Mouse (Mus musculus) embryonic facial prominence, embryonic 13.5 days (tissue): Measurements from ENCODE around the gene Nhej1. TPM values are rescaled to one million over a fixed set of nuclear protein-coding genes. Genes with fewer than 3 reads are reported as not detected.

ENCODE experiments used
- polyA plus RNA-seq: library from polyadenylated mRNA; unstranded; fragments of >200 nt; fragmentation: Nextera tagmentation; extraction: Ambion mirVana; gene quantifications from 2 replicates; pipeline ENCODE4 v1.2.1, GENCODE M21; 2015

The Nhej1 gene
- polyA plus RNA-seq, 1 experiment from 2014 or later: 12.7 TPM

Other genes starting within 250 kb of the Nhej1 start
- gene Fev, start 239.8 kb downstream of the Nhej1 start, polyA plus RNA-seq: not detected in 2 replicates
- gene Cryba2, start 232.1 kb downstream of the Nhej1 start, polyA plus RNA-seq: not detected in 2 replicates
- gene Cfap65, start 189.6 kb downstream of the Nhej1 start, polyA plus RNA-seq: 0.07 TPM in 1 of 2 replicates, not detected in the other
- 0.83 and 0.89 TPM in 2 replicates for gene Ihh, start 173.5 kb downstream of the Nhej1 start, polyA plus RNA-seq
- gene Slc23a3, start 8.7 kb upstream of the Nhej1 start, polyA plus RNA-seq: 0.15 and 0.47 TPM in 2 replicates
- 40.5 and 43.8 TPM in 2 replicates for gene Cnppd1, start 17.5 kb upstream of the Nhej1 start, polyA plus RNA-seq
- 39.4 and 45.1 TPM in 2 replicates for gene Retreg2, start 17.6 kb upstream of the Nhej1 start, polyA plus RNA-seq
- gene Zfand2b, start 43.4 kb upstream of the Nhej1 start, polyA plus RNA-seq: 45.1 and 48.2 TPM in 2 replicates
- 27.0 and 35.2 TPM in 2 replicates for gene Abcb6, start 55.2 kb upstream of the Nhej1 start, polyA plus RNA-seq
- gene Ankzf1, start 67.0 kb upstream of the Nhej1 start, polyA plus RNA-seq: 27.1 and 30.5 TPM in 2 replicates
- gene Atg9a, start 67.0 kb upstream of the Nhej1 start, polyA plus RNA-seq: 28.4 and 30.8 TPM in 2 replicates
- 21.9 and 23.3 TPM in 2 replicates for gene Glb1l, start 85.6 kb upstream of the Nhej1 start, polyA plus RNA-seq
- 133 and 141 TPM in 2 replicates for gene Stk16, start 85.6 kb upstream of the Nhej1 start, polyA plus RNA-seq
- 17.1 and 23.2 TPM in 2 replicates for gene Tuba4a, start 94.7 kb upstream of the Nhej1 start, polyA plus RNA-seq
- gene A630095N17Rik, start 106.9 kb upstream of the Nhej1 start, polyA plus RNA-seq: not detected in 2 replicates
- 36.6 and 47.8 TPM in 2 replicates for gene Dnajb2, start 111.2 kb upstream of the Nhej1 start, polyA plus RNA-seq
- gene Ptprn, start 139.3 kb upstream of the Nhej1 start, polyA plus RNA-seq: 0.37 and 0.54 TPM in 2 replicates
- 1.7 and 2.1 TPM in 2 replicates for gene Resp18, start 153.2 kb upstream of the Nhej1 start, polyA plus RNA-seq
- 110 and 112 TPM in 2 replicates for gene Dnpep, start 192.8 kb upstream of the Nhej1 start, polyA plus RNA-seq
- 9.9 and 13.8 TPM in 2 replicates for gene Des, start 235.1 kb upstream of the Nhej1 start, polyA plus RNA-seq